Mouse (Mus musculus) cerebral cortex, adult 2 months (tissue): Measurements from ENCODE around the gene Ap1s1.

Experiments
- WGBS: fragments of 180-500 bp; shearing (Covaris S2); methylation state at CpG from one replicate; pipeline ENCODE4 v1.1.7; 2018; 5-methylcytosine and 5-hydroxymethylcytosine counted together

Ap1s1 gene

DNA sequence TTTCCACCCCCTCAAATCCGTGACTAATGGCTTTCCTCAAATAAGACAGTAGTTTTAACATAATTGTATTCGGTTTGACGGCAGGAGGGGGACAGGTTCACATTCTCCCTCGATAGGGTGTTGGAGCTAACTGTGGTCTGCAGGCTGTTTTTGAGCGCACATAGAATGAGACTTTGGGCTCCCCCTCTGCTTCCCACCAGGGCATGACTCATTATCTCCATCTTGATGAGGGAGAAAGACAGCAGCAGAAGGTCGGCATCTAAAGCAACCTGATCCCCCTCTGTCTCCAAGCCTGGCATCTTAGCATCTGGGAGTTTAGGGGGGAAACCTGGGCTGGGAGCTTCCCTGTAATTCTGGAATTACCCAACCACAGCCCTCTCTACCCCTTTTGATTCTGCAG, 19.5 kb upstream of the Ap1s1 start:
- WGBS, result 59% methylated on average over 6 of the region's 6 CpGs

DNA sequence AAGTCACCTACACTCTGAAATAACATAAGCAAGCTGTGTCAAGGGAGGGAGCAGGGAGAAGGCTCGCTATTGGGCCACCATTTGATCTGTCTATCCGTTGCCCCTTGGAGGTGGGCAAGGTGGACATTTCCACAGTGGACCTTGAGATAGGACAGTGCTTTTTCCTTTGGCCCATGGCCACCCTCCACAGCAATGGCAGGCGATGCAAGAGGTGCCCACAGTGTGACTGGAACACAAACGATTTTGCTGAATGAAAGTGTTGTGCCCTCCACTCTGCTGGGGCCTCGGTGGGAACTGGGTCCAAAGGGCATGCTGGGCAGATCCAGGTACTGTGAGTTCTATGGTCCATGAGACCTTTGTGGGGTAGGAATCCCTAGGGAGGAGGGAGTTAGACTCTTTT, 16.7 kb upstream of the Ap1s1 start:
- 81% methylated on average over 5 of the region's 5 CpGs for WGBS

DNA sequence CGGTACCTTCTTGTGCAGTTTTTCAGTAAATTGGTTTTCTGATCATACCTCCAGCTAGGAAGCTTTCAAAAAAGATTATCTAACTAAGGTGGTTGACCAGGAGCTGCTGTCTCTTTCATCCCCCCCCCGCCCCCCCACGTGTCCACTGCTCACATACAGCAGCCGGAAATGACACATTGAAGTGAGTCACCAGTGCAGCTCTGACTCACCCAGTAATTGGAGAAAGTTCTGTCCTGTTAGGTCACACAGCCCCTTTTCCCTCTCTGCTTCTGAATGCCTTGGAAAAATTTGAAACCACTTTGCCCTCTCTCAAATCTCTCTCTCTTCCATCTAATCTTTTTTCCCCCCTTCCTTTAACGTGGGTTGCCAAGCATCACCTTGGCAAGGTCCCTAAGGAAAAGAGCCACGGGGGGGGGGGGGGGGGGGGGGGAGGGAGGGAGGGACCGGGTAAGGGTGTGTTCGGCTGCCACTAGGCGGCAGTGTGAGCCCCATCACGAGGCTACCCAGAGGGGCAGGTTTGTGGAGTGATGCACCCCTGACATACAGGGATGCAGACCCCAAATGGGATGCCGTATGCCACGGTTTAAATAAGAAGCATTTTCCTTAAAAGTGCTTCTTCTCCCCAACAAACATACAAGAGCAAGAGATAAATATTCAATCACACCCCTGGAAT, 16.0 kb upstream of the Ap1s1 start:
- 16% methylated on average over 11 of the region's 12 CpGs for WGBS

DNA sequence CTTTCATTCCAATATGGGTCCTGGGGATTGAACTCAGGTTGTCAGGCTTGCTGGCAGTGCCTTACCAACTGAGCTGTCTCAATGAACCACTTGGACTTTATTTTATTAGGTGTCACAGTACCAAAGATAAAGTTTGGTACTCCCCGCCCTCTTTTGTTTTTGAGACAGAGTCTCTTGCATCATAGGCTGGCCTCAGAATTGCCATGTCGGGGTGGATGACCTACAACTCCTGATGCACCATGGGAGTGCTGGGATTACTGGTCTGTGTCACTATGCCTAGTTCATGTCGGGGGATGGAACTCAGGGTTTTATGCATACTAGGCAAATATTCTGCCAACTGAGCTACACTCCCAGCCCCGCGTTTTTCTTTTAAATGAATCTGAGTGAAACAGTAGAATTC, 8.9 kb upstream of the Ap1s1 start:
- 68% methylated on average over 5 of the region's 5 CpGs for WGBS

DNA sequence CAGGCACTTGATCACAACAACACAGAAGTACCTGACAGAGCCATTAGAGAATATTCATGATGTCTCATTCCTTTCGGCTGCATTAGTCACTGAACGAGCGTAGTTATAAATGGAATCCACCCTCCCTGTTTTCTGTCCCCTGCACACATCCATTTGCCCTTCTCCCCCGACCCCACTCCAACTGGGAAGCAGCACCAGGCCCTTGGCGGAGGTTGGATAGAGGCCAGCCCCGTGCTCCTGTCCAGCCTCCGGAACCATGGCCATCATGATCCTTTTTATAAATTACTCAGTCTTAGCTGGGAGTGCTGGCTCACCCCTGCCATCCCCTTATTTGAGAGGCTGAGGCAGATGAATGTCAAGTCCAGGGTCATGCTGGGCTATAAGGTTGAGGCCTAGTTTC, 8.4 kb upstream of the Ap1s1 start:
- WGBS, result 64% methylated on average over 7 of the region's 7 CpGs

DNA sequence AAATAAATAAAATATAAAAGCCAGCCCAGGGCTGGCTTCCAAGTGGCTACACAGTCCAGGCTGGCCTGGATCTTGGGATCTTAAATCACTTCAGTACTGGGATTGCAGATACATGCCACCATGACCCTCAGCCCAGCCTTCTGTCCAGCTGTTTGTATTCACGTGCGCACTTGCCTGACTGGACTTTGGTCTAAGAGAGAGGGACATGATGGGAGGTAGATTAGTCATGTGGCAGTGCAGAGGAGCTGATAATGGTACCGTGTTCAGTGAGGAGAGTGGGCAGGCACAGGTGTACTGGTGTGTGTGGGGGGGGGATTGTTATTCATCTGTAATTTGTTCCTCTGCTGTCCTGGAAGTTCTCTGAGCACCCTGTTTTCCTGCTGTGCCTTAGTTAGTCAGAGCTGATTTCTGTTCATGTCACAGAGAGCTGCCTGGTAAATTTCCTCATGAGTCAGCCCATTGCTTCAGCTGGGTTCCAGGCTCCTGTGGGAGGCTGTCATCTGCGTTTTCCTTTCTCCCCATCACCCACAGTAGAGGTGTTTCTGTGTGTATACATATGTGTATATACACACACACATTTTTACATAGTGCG, 6.1 kb upstream of the Ap1s1 start:
- 68% methylated on average over 5 of the region's 5 CpGs for WGBS

DNA sequence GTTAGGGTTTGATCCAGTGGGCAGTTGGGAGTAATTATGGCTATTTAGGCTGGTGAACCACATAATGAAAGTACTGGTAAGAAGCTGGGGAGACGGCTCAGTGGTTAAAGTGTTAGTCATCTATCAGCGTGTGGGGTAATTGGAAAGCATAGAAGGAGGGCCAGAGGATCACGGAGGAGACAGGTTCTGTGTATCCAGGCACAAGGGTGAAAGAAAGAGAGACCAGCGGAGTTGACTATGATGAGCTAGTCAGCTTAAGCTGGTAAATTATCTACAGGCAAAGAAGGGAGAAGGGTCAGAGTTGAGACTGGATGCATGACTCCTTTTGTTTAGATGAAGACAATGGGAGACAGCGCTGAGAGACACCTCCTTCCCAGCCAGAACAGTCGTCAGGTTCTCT, 5.2 kb upstream of the Ap1s1 start:
- 71% methylated on average over 6 of the region's 6 CpGs for WGBS

DNA sequence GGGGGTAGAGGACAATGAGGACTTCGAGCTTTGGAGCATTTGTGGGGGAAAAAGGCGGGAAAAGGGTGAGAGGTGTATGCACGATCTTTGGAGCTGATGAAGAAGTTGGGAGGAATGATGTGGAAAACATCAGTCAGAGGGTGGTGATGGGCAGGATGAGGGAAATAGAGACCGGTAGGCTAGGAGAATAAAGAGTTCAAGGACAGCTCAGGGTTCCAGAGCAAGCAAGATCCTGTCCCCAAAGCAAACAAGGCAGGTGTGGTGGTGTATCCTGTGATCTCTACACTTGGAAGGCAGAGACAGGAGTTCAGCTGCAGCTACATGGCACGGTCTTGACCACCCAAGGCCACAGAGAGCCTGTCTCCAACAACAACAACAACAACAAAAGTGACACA, 386 bp upstream of the Ap1s1 start:
- 17% methylated on average over 5 of the region's 5 CpGs for WGBS

DNA sequence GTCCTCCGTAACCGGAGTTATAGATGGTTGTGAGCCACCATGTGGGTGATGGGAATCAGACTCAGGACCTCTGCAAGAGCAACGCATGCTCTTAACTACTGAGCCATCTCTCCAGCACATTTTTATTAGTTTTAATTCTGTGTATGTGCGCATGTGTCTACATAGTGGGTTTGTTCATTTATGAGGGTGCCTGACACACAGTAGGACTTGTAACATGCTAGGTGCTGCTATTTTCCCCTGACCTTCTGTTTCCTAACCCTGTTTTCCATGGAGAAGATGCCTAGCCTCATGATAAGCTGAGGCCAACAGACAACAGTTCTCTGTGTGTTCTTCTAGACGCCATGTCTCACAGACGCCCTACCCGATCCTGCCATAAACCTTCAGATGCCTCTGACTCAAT, 1.9 kb downstream of the Ap1s1 start:
- 95% methylated on average over 7 of the region's 7 CpGs for WGBS

DNA sequence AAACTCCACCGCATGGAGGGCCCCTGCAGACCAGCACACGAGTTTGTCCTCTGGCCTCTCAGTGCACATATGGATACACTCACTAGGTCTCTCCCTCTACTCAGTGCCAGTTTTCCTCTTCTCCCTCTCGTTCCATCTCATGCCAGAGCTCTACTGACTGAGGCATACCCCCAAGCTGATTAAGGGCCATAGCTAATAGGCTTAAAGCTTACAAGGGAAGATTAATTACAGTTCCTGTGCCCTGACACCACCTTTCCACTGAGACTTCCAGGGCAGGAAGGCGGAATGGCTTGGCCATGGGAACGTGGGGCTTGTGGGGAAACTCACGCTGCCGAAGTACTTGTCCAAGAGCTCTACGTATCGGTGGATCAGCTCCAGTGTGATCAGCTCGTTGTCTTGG, 4.5 kb downstream of the Ap1s1 start:
- WGBS, result 89% methylated on average over 10 of the region's 10 CpGs

DNA sequence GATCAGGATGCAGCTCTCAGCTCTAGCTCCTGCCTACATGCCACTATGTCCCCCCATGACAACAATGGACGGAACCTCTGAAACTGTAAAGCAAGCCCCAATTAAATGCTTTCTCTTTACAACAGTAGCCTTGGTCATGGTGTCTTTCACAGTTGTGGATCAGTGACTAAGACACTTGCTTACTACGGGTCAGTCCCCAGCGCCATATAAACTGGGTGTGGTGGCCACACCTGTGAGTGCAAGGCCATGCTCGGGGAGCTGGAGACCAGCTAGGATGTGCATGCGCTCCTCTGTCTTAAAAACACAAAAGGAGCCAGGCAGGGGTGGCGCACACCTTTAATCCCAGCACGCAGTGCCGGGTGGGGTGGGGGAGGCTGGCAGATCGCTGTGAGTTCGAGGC, 6.5 kb downstream of the Ap1s1 start:
- 91% methylated on average over 10 of the region's 10 CpGs for WGBS

DNA sequence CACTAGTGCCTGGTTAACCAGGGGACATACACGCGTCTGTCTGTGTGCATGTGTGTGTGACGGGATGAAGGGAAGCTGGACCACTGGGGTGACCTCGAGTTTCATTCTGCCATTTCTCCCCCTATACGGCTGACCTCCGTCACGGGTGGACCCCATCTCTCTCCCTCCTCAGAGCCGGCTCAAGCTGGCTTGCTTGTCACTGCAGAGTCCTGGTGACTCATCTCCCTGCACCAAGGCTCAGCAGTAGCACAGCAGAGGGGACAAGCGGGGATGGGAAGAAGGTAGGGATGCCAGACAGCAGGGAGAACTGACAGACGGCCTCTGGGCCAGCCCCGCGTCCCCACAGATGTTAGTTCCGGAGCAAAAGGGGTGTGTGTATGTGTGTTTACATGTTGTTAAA, 9.7 kb downstream of the Ap1s1 start:
- 54% methylated on average over 13 of the region's 13 CpGs for WGBS

DNA sequence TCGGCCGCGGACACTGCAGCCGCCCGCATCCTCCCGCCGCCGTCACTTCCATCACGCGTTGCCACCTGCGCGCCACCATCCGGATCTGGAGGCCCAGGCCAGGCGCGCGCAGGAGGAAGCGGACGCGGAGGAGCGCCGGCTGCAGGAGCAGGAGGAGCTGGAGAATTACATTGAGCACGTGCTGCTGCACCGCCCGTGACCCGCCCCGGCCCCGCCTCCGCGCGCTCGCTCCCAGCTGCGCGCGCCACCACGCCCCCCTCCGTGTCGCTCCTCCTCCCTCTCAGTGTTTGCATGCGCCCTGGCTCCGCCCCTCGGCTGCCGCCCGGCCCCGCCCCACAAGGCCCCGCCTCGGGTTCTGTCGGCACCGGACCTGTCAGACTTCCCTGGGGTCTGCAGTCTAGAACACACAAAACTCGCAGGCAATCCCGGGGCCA, 13.3 kb downstream of the Ap1s1 start:
- 1% methylated on average over 46 of the region's 49 CpGs for WGBS

DNA sequence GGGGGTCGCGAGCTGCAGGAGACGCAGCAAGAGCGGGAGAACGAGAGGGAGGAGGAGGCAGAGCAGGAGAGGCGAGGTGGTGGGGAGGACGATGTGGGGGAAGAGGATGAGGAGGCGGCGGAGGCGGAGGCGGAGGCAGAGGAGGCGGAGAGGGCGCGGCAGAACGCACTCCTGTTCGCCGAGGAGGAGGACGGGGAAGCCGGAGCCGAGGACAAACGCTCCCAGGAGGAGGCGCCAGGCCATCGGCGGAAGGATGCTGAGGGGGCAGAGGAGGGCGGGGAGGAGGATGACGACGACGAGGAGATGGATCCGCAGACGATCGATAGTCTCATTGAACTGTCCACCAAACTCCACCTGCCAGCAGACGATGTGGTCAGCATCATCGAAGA, 13.9 kb downstream of the Ap1s1 start:
- under 1% methylated on average over 33 of the region's 33 CpGs for WGBS

DNA sequence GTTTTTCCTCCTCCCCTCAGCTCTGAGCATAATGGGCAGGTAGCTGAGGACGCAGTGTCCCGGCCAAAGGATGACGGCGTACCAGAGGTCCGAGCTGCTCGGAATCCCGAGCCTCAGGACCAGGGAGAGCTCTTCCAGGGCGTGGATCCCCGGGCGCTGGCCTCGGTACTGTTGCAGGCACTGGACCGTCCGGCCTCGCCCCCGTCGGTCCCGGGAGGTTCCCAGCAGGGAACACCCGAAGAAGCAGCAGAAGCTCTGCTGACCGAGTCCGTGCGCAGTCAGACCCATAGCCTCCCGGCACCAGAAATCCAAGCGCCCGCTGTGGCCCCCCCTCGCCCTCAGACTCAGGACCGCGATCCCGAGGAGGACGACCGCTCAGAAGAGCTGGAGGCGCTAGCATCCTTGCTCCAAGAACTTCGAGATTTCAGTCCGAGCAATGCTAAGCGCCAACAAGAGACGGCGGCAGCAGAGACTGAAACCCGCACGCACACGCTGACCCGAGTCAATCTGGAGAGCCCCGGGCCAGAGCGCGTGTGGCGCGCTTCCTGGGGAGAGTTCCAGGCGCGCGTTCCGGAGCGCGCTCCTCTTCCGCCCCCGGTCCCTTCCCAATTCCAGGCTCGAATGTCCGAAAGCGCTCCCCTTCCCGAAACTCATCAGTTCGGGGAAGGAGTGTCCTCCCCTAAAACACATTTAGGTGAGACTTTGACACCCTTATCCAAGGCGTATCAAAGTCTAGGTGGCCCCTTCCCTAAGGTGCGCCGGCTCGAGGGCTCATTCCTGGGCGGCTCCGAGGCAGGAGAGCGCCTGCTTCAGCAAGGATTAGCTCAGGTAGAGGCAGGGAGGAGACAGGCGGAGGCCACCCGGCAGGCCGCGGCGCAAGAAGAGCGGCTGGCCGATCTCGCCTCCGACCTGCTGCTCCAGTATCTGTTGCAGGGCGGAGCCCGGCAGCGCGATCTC, 14.6 kb downstream of the Ap1s1 start:
- under 1% methylated on average over 78 of the region's 78 CpGs for WGBS

DNA sequence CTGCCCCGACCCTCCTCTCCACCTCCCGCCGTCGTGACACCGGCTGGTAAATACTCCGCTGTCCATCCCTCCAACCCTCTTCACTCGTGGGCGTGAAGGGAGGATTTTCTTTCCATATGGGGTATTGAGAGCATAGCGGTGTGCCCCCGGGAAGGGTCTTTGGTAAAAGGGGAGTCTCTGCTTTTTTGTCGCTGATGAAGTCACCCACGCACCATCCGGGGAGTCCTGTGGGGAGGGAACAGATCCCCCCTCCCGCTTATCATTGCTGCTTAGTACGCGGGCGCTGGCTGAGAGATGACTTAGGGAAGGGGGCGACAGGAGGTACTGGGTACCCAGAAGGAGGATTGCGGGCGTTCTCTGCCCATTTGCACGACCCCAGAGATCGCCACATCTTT, 15.5 kb downstream of the Ap1s1 start:
- 9% methylated on average over 22 of the region's 22 CpGs for WGBS

DNA sequence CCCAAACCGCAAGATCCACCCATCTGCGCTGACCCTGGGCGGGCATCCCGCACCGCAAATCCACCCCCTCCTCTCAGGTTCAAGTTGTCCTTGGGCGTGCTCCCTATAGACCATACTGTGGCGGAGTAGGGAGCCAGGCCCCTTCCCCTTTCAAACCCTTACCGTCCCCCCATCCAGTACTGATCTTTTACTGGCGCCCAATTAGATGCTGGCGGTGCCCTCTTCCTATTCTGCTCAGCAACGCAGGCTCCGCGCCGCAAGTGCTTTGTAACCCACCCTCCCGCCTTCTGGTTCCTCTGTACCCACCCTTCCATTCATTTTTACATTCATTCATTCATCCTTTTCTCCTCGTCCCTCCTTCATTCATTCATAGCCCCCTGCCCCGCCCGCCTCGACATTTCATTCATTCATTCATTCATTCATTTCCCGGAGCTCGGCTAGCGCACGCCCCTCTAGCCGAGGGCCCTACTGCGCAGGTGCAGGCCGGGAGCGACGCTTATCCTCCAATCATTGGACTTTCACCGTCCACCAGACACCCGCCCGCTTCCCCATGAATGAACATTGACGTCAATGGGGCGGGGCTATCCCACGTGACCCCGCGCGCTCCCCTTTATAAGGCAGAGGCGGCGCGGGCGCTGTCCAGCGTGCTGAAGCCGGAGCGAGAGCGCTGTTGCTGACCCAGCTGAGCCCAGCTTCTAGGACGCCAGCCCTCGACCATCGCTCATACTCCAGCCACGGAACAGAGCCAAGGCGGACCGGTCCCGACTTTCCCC, 16.1 kb downstream of the Ap1s1 start:
- under 1% methylated on average over 52 of the region's 52 CpGs for WGBS

DNA sequence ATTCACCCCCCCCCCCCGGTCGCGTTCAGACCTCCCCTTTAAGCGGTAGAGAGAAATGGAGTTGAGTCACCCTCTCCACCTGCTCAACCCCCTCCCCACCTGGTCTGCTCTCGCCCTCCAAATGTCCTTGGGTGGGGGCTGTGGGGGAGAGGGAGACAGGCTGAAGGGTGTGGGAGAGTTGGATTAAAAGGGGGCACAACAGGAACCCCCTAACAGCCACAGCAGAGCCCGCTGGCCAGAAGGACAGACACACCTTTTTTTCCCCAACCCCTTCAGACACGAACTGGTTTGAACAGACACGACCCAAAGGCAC, 16.7 kb downstream of the Ap1s1 start:
- WGBS, result 3% methylated on average over 8 of the region's 8 CpGs

DNA sequence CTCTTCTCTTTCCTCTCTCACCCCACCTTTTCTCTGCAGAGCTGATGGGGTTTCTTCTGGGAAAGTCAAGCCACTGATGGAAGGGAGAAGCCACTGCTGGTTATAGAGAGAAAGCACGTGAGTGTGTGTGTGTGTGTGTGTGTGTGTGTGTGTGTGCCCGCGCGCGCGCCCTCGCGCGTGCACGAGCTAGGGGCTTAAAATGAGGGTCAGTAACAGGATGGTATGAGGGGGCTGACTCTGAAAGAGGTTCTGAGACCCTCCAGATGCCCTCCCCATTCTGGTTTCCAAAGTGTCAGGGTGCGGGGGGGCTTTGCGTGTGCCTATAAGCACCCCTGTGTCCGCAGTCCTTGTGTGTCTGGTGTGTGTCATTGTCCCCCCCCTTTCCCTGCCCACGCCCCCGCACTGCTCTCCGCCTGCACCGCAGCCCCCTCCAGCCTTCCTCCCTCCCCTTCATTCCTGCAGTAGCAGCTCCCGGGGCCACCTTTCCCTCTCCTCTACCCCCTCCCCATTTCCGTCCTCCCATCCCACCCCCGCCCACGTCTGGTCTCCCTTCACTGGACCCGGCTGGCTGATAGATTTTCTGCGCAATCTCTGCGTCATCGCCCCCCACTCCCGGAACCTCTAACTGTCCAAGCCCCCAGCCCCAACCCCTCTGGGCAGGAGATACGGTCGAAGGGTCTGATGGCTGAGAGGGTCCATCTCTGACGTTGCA, 17.2 kb downstream of the Ap1s1 start:
- 2% methylated on average over 29 of the region's 29 CpGs for WGBS

DNA sequence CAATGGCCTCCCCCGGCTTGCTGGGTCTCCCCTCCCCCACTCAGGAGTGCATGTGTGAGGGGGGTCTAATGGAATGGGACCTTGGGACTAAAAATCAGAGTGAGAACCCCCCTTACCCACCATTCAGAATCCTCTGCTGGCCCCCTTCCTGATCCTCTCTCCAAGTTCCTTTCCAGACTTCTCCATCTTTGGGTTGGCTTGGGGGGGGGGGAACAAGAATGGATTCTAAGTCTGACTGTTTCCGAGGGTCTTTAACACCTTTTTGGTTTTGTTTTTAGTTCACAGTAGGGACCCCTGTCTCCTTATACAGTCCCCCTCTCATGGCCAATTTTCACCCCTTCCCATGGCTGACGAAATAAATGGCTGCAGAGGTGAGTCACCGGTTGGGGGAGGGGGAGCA, 19.8 kb downstream of the Ap1s1 start, which contains the start of gene Vgf:
Vgf (plus strand) TSS at position 301 of the 400 bp plus-strand sequence.
- 19% methylated on average over 4 of the region's 4 CpGs for WGBS

DNA sequence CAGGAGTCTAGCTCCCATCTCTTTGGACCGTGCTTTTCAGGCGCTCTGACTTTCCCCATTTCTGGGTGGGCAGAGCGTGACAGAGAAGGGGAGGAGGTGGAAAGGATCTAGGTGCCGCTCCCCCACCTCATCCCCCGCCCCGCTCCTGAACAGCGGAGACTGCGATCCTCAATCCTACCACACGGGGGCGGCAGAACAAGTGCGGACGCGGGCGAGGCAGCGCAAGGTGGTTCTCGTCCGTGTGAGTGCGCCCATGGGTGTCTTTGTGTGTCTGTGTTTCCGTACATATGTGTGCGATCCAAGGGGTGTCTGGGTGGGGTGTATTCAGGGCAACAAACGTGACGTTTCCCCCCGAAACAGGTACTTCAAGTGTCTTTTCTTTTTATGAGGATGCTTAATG, 20.8 kb downstream of the Ap1s1 start:
- whole genome bisulfite sequencing, result under 1% methylated on average over 23 of the region's 23 CpGs
